Mouse (Mus musculus) ES-Bruce4 (cell line): ENCODE measurements around the gene Cox6b1.

Experiments
- CTCF ChIP-seq: IDR thresholded peaks from one replicate; pipeline ENCODE4 v1.8.1; 2011; ENCODE audit warnings: low read depth, low read length
- EP300 ChIP-seq: IDR thresholded peaks from 2 replicates; pipeline ENCODE4 v1.6.1; 2011; ENCODE audit warnings: low read depth, low read length; ENCODE audit not compliant: insufficient read depth
- POLR2A ChIP-seq: IDR thresholded peaks from one replicate; pipeline ENCODE4 v1.8.1; 2011; ENCODE audit warnings: low read length; ENCODE audit not compliant: insufficient read depth

DNA sequence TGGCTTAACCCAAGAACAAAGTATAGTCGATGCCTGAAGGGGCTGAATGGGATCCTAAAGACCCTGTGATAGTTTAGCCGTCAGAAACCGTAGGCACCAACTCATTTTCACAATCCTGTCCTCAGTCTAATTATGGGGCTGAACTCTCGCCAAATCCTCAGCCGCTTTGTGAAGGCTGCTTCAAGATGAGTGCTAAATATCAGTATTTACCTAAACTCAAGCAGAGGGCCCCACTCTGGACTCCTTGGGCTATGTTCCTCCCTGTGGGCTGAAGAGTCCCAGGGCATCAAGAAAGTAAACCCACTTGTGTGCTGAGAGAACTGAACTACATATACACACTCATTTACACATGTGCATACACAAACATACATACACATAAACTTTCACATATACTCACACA lies 29.1 kb downstream of the Cox6b1 start:
- TF ChIP-seq POLR2A (no peak), CTCF (no peak), EP300 (no peak)
